Mouse (Mus musculus): Measurements from ENCODE around the gene Eif3k. TPM values are rescaled to one million over a fixed set of nuclear protein-coding genes. Genes with fewer than 3 reads are reported as not detected.
A peak's percentile ranks its signal among the peaks of the same experiment; 100 is the strongest.
"Not testable (repeated sequence)": the region's sequence is repeated elsewhere in the genome, so short reads cannot be mapped to it uniquely, and the experiment has no call there.

Gene Eif3k
- total RNA-seq, 2 experiments from 2014 or later: 171 to 178 TPM

- DNase-seq (ENCODE audit: extremely low spot score in 1 of 2, low spot score in 2 of 2): no peak
- intact Hi-C loops (cut with DNase I): no loop called here
Measured at GRCm38 (mm10) chr7:28992997-28993396, 11.3 kb upstream of the Eif3k start.

- intact Hi-C loops (cut with DNase I): no loop called here
- DNase-seq (ENCODE audit: extremely low spot score in 1 of 2, low spot score in 2 of 2): no peak
Measured at GRCm38 (mm10) chr7:28991616-28992015, 10.0 kb upstream of the Eif3k start.

- intact Hi-C loops (cut with DNase I): no loop called here
- DNase-seq (ENCODE audit: extremely low spot score in 1 of 2, low spot score in 2 of 2): no peak
Measured at GRCm38 (mm10) chr7:28990766-28991273, 9.2 kb upstream of the Eif3k start.

- no peak for DNase-seq (ENCODE audit: extremely low spot score in 1 of 2, low spot score in 2 of 2)
- intact Hi-C loops (cut with DNase I): no loop called here
Measured at GRCm38 (mm10) chr7:28985207-28985606, 3.5 kb upstream of the Eif3k start.

GRCm38 (mm10) chr7:28984452-28984851, 2.8 kb upstream of the Eif3k start:
- intact Hi-C loops (cut with DNase I): no loop called here

GRCm38 (mm10) chr7:28983849-28984248, 2.2 kb upstream of the Eif3k start:
- DNase-seq (ENCODE audit: extremely low spot score in 1 of 2, low spot score in 2 of 2): no peak
- intact Hi-C loops (cut with DNase I): no loop called here

More at GRCm38 (mm10) chr7:28984452-28984851, 2.8 kb upstream of the Eif3k start:
- DNase-seq (ENCODE audit: extremely low spot score in 1 of 2, low spot score in 2 of 2): no peak

- DNase-seq (ENCODE audit: extremely low spot score in 1 of 2, low spot score in 2 of 2): peak in 1 of 2 experiments; percentile 45
- intact Hi-C loops (cut with DNase I): no loop called here
Measured at GRCm38 (mm10) chr7:28983141-28983564, 1.5 kb upstream of the Eif3k start.

- DNase-seq (ENCODE audit: extremely low spot score in 1 of 2, low spot score in 2 of 2): peak; percentile 32 to 66
- intact Hi-C loops (cut with DNase I): no loop called here
Measured at GRCm38 (mm10) chr7:28982274-28983013, 780 bp upstream of the Eif3k start.

GRCm38 (mm10) chr7:28977556-28977955, 4.1 kb downstream of the Eif3k start:
- intact Hi-C loops (cut with DNase I): no loop called here
- DNase-seq (ENCODE audit: extremely low spot score in 1 of 2, low spot score in 2 of 2): no peak

GRCm38 (mm10) chr7:28973025-28973424, 8.6 kb downstream of the Eif3k start:
- intact Hi-C loops (cut with DNase I): loop anchor here (2.0 kb wide), 1 partner anchor 68 kb away; no protein-coding TSS in a partner anchor
- DNase-seq (ENCODE audit: extremely low spot score in 1 of 2, low spot score in 2 of 2): no peak

GRCm38 (mm10) chr7:28972542-28972985, 9.1 kb downstream of the Eif3k start:
- peak; percentile 56 to 86 for DNase-seq (ENCODE audit: extremely low spot score in 1 of 2, low spot score in 2 of 2)
- intact Hi-C loops (cut with DNase I): loop anchor here (2.0 kb wide), 1 partner anchor 68 kb away; no protein-coding TSS in a partner anchor

- DNase-seq (ENCODE audit: extremely low spot score in 1 of 2, low spot score in 2 of 2): no peak
- intact Hi-C loops (cut with DNase I): loop anchor here (2.0 kb wide), 1 partner anchor 69 kb away; no protein-coding TSS in a partner anchor
Measured at GRCm38 (mm10) chr7:28971770-28972269, 9.8 kb downstream of the Eif3k start.

GRCm38 (mm10) chr7:28971029-28971428, 10.6 kb downstream of the Eif3k start:
- intact Hi-C loops (cut with DNase I): no loop called here
- DNase-seq (ENCODE audit: extremely low spot score in 1 of 2, low spot score in 2 of 2): no peak

GRCm38 (mm10) chr7:28969672-28970394, 11.8 kb downstream of the Eif3k start:
- intact Hi-C loops (cut with DNase I): loop anchor here (10.0 kb wide), 1 partner anchor 185 kb away; the partner anchor contains the start of gene Rinl
- no peak for DNase-seq (ENCODE audit: extremely low spot score in 1 of 2, low spot score in 2 of 2)

GRCm38 (mm10) chr7:28969271-28969670, 12.4 kb downstream of the Eif3k start:
- intact Hi-C loops (cut with DNase I): loop anchor here (10.0 kb wide), 1 partner anchor 184 kb away; the partner anchor contains the start of gene Rinl
- DNase-seq (ENCODE audit: extremely low spot score in 1 of 2, low spot score in 2 of 2): no peak

GRCm38 (mm10) chr7:28968120-28968519, 13.5 kb downstream of the Eif3k start:
- intact Hi-C loops (cut with DNase I): loop anchor here (10.0 kb wide), 1 partner anchor 183 kb away; the partner anchor contains the start of gene Rinl
- DNase-seq (ENCODE audit: extremely low spot score in 1 of 2, low spot score in 2 of 2): not testable (repeated sequence)

GRCm38 (mm10) chr7:28966751-28967505, 14.7 kb downstream of the Eif3k start:
- DNase-seq (ENCODE audit: extremely low spot score in 1 of 2, low spot score in 2 of 2): no peak
- intact Hi-C loops (cut with DNase I): loop anchor here (10.0 kb wide), 1 partner anchor 182 kb away; the partner anchor contains the start of gene Rinl

GRCm38 (mm10) chr7:28966181-28966580, 15.5 kb downstream of the Eif3k start:
- intact Hi-C loops (cut with DNase I): loop anchor here (10.0 kb wide), 1 partner anchor 181 kb away; the partner anchor contains the start of gene Rinl

More at GRCm38 (mm10) chr7:28966181-28966580, 15.5 kb downstream of the Eif3k start:
- DNase-seq (ENCODE audit: extremely low spot score in 1 of 2, low spot score in 2 of 2): no peak
